Mouse (Mus musculus) cortical plate, adult 2 months (tissue): ENCODE results near the gene Tesc. TPM values are rescaled to one million over a fixed set of nuclear protein-coding genes. Genes with fewer than 3 reads are reported as not detected.
A peak's percentile ranks its signal among the peaks of the same experiment; 100 is the strongest.

ENCODE experiments used
- H3K27ac ChIP-seq: fragments of 200-500 bp; 2 replicates; pipeline ENCODE4 v1.5.1; 2012; ENCODE audit warnings: low read length, control low read depth, inconsistent platforms; ENCODE audit not compliant: insufficient read depth
- H3K4me1 ChIP-seq: fragments of 200-500 bp; 2 replicates; pipeline ENCODE4 v1.6.1; 2011; ENCODE audit warnings: low read length; ENCODE audit not compliant: control insufficient read depth, insufficient read depth
- H3K4me3 ChIP-seq: fragments of 200-500 bp; 2 replicates; pipeline ENCODE4 v1.5.1; 2011; ENCODE audit warnings: mild to moderate bottlenecking, low read length, control low read depth; ENCODE audit not compliant: insufficient read depth
- CTCF ChIP-seq: fragments of 200-500 bp; IDR thresholded peaks from 2 replicates; pipeline ENCODE4 v1.5.1; 2011; ENCODE audit warnings: mild to moderate bottlenecking, control low read depth, low read length; ENCODE audit not compliant: insufficient read depth; ENCODE audit errors: extremely low read depth
- POLR2A ChIP-seq: fragments of 200-500 bp; IDR thresholded peaks from 2 replicates; pipeline ENCODE4 v1.6.1; 2011; ENCODE audit warnings: mild to moderate bottlenecking, low read length, control low read depth; ENCODE audit not compliant: insufficient read depth; ENCODE audit errors: extremely low read depth
- polyA plus RNA-seq: library from polyadenylated mRNA; depleted of rRNA; stranded (reverse); fragments of >200 nt; gene quantifications from 2 replicates; pipeline ENCODE4 v1.2.3, GENCODE M21; 2012; rRNA removed

The Tesc gene
- polyA plus RNA-seq = 47.6 and 54.6 TPM in 2 replicates

- Histone ChIP-seq H3K4me1 (peaks cover 2% of the 10 kb centered on the region; the same call in 1 of the 2 replicates), H3K4me3 (peak within 1 kb of the TSS; percentile 39), H3K27ac (peak within 1 kb of the TSS; percentile 27; the same call in 1 of the 2 replicates)
- TF ChIP-seq POLR2A (0 out of 2 replicates have a peak, but pooled peaks have one; percentile 39), CTCF (no peak)
Observed at GRCm38 (mm10) chr5:118027698-118028190, at the start of gene Tesc. Tesc (plus strand) TSS chr5:118027743.

GRCm38 (mm10) chr5:117978159-117978697 is 49.3 kb upstream of the Tesc start:
- Histone ChIP-seq H3K4me1 (peaks cover 1% of the 10 kb centered on the region; the same call in 1 of the 2 replicates), H3K27ac (no peak overlapping the region), H3K4me3 (peak overlapping the region; percentile 91)
- TF ChIP-seq CTCF = no peak
- no peak for TF ChIP-seq POLR2A

GRCm38 (mm10) chr5:117979082-117979481 is 48.5 kb upstream of the Tesc start:
- Histone ChIP-seq H3K27ac (no peak overlapping the region), H3K4me3 (no peak overlapping the region), H3K4me1 (peaks cover 1% of the 10 kb centered on the region; the same call in 1 of the 2 replicates)
- TF ChIP-seq POLR2A = no peak

GRCm38 (mm10) chr5:117980921-117981320 is 46.6 kb upstream of the Tesc start:
- H3K4me1 ChIP-seq = peaks cover 1% of the 10 kb centered on the region; the same call in 1 of the 2 replicates
- no peak for TF ChIP-seq CTCF
- TF ChIP-seq POLR2A = no peak
- no peak overlapping the region for H3K27ac ChIP-seq
- no peak overlapping the region for H3K4me3 ChIP-seq

DNA sequence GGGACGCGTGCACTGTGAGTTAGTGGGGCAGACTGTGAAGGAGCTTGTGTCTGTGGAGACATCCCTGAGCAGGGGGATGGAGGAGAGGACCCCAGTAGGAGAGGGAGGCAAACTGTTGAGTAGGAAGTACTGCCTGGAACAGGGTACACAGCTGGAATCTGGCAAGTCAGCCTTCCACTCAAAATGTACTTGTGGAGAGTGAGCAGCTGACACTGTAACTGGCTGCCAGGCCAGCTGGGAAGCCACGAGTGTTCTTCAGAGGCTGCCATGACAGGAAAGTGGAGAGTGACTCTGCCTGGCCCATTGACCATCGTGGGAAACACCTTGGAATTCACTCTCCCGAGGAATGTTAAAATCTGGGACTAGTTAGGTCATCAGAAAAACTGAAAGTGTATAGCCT is 45.6 kb upstream of the Tesc start:
- H3K4me3 ChIP-seq = no peak overlapping the region
- no peak overlapping the region for H3K27ac ChIP-seq
- TF ChIP-seq POLR2A (no peak), CTCF (no peak)
- peaks cover 1% of the 10 kb centered on the region; the same call in 1 of the 2 replicates for H3K4me1 ChIP-seq

DNA sequence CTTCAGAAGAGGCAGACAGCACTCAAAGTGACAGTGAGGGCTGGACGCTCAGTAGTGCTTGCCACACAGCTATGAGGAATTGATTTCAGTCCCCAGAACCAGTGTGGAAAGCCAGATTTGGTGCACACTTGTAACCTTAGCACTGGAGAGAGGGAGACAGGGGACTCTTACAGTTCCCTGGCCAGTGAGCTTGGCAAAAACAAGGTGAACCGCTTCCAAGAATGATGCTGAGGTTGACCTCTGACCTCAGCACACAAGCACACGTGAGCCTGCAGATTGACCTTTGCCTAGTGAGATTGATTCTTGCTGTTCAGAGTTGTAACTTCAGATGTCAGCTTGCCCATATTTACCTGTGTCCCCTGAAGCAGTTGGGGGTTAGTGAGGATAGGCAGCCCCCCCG is 41.2 kb upstream of the Tesc start:
- H3K27ac ChIP-seq = no peak overlapping the region
- H3K4me1 ChIP-seq = peaks cover 2% of the 10 kb centered on the region; the same call in 1 of the 2 replicates
- H3K4me3 ChIP-seq = no peak overlapping the region
- no peak for TF ChIP-seq CTCF
- TF ChIP-seq POLR2A = no peak

DNA sequence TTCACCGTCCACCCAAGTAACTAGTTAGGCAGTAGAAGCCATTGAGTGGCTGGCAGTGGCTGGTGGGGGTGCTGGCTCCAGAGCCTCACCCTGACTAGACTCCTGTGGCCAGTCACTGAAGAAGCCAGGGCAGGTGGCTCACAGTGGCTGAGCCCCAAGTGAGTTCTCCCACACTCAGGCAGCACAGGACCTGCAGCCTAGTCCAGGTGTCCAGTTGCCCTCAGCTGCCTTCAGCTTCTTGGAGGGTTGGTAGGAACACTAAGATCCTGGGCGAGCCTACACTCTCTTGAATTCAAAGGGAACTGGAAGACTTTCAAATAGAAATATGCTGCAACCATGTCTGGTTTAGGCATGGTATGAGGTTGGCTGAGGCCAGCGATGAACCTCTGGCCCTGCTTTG is 39.7 kb upstream of the Tesc start:
- Histone ChIP-seq H3K27ac (no peak overlapping the region), H3K4me3 (no peak overlapping the region), H3K4me1 (peaks cover 2% of the 10 kb centered on the region; the same call in 1 of the 2 replicates)
- TF ChIP-seq CTCF (no peak), POLR2A (no peak)

DNA sequence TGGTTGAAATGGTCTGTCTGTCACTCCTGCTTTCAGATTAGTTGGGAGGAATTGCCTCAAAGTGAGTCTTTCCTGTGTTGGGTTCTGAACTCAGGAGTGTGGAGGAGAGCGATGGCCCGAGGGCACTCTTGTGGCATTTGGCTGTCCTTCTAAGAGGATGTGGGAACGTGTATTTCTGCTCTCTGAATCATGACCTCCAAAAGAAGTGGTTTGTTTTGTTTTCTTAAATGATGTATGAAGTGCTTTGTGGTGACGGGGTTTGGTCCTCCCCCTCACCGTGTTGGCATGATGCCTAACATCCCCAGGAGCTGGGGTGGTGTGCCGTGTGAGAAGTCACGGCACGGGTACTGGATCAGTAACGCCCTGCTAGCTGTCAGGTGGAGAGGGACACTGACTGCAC is 39.2 kb upstream of the Tesc start:
- TF ChIP-seq POLR2A = no peak
- H3K27ac ChIP-seq = no peak overlapping the region
- H3K4me3 ChIP-seq = no peak overlapping the region
- H3K4me1 ChIP-seq = peaks cover 2% of the 10 kb centered on the region; the same call in 1 of the 2 replicates

DNA sequence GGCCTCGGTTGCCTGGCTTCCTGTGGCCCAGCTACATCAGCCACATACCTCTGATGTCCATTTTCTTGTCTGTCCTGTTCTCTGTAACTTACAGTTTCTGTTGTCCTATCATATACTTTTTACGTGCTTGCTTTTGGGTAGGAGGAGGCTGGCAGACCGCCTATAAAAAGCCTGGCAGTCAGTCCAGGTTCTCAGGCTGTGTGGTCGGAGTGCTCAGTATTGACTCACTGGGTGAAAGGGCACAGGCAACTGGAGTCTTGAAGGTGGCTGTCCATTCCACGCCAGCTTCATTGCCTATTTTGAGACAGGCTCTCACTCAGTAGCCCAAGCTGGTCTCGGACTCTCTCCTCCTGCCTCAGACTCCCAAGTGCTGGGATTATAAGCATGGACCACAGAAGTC is 37.8 kb upstream of the Tesc start:
- Histone ChIP-seq H3K4me3 (no peak overlapping the region), H3K4me1 (peaks cover 3% of the 10 kb centered on the region; the same call in 1 of the 2 replicates), H3K27ac (no peak overlapping the region)
- TF ChIP-seq POLR2A = no peak
- no peak for TF ChIP-seq CTCF

- Histone ChIP-seq H3K4me1 (peaks cover 3% of the 10 kb centered on the region; the same call in 1 of the 2 replicates), H3K4me3 (no peak overlapping the region), H3K27ac (no peak overlapping the region)
- no peak for TF ChIP-seq POLR2A
- no peak for TF ChIP-seq CTCF
Observed at GRCm38 (mm10) chr5:117990957-117991356, 36.6 kb upstream of the Tesc start.

GRCm38 (mm10) chr5:117993550-117993949 is 34.0 kb upstream of the Tesc start:
- Histone ChIP-seq H3K4me1 (peaks cover 3% of the 10 kb centered on the region; the same call in 1 of the 2 replicates), H3K27ac (no peak overlapping the region), H3K4me3 (no peak overlapping the region)
- TF ChIP-seq POLR2A = no peak
- TF ChIP-seq CTCF = no peak
